Mouse (Mus musculus): Measurements from ENCODE around the gene Edem3.
"Not testable (repeated sequence)": the region's sequence is repeated elsewhere in the genome, so short reads cannot be mapped to it uniquely, and the experiment has no call there.

The Edem3 gene

DNA sequence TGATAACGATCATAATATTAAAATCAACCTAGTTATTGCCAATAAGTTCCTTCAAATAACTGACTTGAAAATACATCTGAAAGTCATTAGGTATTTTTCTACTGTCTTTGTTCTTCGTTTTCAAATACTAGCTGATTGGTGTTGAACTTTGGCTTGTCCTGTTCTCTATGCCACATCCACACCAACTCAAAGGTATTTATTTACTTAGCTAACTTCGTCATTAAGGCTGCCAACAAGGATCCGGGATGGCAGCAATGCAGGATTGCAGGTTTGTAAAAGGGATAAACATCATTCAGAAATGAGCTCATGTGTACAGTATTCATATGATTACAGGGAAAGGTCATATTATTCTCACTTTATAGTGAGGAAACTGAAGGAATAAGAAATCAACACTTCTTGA is 2.2 kb upstream of the Edem3 start:
- peak; percentile 43 to 58 for DNase-seq

DNA sequence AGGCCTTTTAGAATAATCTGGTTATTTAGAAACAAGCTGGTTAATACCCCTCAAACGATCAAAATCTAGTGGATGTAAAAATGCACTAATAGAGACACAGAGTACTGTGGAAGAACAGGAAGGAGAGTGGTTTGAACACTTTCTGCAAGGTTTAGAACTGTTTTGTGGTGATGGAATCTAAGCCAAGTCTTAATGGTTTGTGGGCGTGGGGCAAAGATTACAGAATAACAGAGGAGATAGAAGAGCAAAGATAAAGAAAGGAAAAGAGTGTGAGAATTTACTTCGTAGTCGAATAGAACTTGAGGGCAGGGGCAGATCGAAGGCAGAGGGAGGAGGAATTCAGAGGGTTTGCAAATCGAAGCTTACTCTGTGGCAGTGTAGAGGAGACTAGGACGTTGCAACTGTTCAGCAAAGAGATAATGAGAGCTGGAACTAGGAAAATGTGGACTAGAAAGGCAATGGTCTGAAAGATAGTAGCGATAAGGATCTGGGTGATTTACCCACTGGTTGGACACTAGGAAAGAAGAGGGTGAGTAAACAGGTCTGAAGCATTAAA is 1.7 kb upstream of the Edem3 start:
- DNase-seq: peak; percentile 7 to 27

DNA sequence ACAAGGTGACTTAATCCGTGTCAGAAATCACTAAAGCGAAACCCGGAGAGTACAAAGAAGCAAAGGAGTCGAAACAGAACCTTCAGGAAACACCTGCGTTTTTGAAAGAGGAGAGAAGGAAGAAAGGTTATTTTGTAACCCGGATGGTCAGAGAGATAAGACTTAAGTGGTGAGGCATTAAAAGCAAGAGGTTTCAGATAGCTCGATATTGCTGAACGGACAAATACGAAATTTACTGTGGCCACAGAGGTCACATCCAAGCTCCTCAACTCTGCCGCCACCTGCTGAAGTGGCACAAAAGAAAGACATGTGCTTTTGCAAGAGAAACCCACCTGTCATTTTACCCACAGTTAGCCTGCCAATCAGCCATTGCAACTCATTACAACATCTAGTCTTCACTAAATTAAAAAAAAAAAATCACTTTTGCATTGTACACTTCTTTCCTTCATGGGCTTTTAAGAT is 1.1 kb upstream of the Edem3 start:
- peak; percentile 29 to 48 for DNase-seq

DNA sequence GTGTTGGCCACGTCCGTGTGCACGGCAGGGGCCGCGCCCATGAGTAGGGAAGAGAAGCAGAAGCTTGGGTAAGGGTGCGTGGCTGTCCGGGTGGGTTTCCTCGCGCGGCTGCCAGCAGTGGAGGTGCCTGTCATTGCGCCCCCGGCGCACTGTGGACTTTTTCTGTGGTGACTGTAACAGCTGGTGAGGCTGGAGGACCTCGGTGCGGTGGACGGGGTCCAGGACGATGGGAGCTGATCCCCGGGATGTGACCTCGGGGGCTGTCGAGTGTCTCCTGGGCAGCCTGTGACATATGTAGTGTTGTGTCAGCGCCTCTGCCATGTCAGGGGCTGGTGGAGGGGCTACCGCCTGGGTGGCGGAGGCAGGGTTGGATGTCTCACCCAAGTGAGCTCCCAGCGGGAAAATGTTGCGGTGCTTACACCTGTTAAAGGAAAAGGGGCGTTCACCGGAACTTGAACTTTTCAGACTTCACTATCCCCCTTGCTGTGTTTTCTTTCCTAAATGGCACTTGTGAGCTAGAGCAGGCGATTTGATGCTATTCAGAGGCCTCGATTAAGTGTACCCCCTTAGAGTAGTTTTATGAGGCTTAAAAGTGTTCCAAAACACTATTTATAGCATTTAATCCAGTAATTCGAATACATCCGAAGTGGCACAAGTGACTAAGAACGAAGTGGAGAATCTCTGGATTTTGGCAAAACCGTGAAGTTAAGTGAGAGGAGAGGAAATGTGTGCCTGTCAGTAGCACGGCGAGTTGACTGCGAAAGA is 671 bp downstream of the Edem3 start:
- DNase-seq: peak in 1 of 2 experiments; percentile 9

DNA sequence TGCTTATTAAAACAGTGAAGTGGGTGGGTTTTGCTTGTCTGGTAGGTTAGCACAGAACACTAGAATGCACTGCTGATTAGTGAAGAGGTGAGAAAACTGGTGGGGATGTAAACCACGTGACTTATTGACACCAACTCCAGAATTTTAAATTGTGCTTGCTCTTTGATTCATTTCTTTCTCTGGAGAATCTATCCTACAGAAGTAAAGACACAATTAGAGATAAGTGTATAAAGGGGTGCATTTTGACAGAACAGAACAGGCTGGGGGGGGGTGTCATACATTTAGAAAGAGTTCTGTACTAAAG is 1.2 kb downstream of the Edem3 start:
- DNase-seq: no peak

DNA sequence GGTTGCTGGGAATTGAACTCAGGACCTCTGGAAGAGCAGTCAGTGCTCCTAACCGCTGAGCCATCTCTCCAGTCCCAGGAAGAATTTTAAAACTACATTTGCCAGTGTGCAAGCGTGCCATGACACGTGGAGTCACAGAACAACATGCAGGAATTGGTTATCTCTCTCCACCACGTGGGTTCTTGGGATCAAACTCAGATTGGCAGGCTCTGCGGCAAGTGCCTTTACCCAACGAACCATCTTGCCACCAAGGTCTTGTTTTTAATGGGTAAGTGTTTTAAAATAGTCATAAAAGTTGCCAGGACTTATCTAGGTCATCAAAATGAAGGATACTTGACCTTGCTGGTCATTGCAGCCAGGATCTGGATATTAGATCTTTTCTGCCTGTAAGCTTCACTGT is 3.1 kb downstream of the Edem3 start:
- DNase-seq: no peak

DNA sequence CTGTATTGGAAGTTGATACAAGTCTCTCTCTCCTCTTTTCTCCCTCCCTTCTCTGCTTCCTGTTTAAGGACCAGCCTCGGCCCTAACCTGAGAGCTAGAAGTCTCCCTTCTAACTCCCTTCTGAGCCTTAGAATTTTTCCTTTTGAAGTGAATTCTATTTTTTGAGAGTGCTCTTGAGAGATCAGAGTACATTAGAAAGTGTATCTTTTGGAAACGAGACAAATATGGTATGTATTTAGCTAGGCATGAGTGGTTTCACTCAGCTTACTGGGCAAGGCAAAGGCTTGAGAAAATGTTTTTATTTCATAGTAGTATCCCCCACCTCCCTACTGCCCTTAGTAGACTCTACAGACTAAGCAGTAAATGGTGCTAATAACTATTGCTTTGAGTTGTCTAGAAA is 3.8 kb downstream of the Edem3 start:
- no peak for DNase-seq

DNA sequence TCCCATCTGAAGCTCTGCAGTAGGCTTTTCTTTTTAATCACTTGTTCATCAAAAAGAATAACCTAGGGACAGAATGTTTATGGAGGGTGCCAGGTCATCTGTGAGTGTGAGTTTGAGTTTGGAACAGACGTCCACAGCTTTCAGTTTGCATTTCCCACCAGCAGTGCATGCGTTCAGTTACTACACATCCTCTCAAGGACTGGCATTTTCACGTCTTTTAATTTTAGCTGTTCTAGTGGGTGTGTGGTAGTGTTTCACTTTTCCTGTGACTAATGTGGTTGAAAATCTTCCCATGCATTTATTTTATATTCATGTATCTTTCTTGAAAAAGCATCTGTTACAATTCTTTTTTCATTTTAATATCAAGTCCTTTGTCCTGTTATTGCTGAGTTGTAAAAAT is 9.1 kb downstream of the Edem3 start:
- DNase-seq: no peak

DNA sequence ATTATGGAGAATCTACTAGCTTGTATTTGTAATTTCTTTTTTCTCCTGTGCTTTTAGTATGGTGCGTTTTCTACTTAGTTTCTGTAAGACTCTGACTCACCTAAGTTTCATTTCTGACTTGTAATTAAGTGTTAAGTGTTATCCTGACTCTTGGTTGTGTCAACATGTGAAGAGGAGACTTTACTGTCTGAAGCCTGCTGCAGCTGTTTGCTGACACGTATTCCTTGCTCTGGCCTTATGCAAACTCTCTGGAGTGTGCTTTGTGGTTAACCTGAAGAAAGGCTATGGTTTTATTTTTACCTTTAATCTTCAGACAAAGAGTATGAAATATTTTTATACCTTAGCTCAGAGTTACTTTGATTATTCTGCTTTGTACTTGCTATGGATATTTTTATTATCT is 11.0 kb downstream of the Edem3 start:
- DNase-seq: no peak

DNA sequence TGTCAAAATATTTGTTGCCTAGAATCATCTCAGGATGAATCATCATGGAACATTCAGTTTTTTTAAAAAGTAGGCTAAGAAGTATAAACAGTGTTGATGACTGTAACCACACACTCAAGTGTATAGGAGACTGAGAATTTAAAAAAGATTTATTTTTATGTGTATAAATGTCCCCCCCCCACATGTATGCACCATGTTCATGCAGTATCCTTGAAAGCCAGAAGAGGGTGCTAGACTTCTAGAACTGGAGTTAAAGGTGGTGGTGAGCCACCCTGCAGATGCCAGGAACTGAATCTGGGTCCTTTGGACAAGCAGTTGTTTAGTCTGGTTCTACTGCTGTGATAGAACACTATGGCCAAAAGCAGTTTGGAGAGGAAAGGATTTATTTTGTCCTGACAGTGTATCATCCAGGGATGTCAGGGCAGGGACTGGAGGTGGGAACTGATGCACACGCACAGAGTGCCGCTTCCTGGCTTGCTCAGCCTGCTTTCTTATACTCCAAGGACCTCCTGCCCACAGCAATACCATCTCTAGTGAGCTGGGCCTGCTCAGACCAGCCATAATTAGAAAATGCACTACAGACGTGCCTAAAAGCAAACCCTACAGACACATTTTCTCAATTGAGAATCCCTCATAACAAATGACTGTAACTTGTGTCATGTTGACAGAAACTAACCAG is 11.9 kb downstream of the Edem3 start:
- DNase-seq: no peak

DNA sequence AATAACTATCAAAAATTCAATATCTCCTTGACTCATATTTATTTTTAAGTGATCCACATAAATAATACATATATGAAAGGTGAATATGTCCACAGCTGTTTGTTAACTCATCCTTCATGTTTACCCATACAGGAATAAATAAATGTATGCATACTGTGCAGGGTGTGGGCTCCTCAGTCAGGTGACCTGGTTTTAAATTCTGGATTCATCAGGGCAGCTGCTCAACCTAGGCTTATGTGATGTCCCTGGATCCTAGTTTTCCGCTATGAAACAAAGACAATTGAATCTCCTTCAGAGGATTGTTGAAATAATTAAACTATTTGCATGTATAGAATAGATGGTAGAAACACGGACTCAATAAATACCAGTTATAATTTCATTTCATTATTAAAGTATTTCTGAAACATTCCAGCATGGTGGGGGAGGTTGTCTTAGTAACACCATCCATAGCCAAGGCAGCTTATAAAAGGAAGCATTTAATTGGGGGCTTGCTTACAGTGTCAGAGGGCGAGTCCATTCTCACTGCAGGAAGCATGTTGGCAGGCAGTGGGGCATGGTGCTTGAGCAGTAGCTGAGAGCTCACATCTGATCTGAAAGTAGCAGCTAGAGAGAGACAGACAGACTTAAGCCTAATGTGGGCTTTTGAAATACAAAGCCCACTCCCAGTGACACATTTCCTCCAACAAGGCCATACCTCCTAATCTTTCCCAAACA is 14.2 kb downstream of the Edem3 start:
- DNase-seq: no peak

DNA sequence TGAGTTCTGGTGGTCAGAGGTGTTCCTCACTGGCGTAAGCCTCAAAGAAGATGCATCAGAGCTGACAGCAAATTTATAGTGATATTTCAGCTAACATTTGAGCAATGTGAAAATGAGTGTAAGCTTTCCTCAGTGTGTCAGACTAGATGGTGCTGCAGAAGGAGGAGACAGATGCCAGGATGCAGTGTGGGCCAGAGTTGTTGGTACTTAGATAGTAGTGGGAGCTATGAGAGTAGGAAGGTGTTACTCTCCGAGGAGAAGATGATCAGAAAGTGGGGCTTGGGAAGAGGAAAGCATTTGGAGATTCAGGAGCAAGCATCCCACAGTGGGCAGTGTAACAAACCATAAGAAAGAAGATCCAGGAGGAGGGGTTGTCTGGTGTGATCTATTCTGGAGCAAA is 22.4 kb downstream of the Edem3 start:
- no peak for DNase-seq

DNA sequence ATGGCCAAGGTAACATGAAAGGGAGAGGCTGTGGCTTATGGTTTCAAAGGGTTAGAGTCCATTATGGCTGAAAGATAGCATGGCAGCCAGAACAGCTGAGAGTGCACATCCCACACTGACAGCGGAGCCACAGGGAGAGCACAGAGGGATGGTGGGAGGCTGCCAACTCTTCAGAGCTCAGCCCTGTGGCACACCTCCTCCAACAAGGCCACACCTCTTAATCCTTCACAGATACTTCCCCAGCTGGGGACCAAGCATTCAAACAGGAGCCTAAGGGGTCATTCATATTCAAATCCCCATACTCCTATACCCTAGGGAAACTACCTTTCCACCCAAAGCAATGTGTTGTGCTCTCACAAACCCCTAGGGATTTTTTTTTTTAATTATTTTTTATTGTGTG is 23.4 kb downstream of the Edem3 start:
- peak in 1 of 2 experiments; percentile 30 for DNase-seq

DNA sequence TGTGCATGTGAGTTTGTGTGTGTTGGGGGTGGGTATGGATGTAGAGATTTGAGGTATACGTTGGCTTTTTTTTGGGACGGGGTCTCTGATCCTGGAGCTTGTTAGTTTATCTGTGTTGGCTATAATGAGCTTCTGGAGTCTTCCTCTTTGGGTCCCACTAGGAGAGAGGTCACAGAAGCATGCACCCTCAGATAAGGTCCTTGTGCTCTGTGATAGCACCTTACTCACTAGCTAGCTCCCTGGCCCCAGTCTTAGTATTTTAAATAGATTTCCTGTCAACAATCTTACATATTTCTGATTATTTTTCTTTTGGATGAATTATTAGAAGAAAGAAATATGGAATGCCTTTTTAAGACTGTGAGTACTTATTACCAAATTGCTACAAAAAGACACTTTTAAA is 24.1 kb downstream of the Edem3 start:
- no peak for DNase-seq

DNA sequence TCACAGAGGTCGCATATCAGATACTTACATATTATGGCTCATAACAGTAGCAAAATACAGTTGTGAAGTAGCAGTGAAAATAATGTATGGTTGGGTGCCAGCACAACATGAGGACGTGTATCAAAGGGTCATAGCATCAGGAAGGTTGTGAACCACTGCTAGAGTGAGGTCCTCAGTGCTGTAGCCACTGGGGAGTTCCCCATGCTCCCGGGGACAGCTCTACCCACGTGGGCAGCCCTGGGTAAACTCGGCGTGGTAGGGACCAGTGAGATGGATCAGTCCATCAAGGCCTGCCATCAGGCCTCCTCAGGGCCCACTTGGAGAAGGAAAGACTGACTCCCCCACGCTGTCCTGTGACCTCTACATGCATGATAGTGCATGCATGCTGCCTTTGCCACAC is 26.3 kb downstream of the Edem3 start:
- no peak for DNase-seq

DNA sequence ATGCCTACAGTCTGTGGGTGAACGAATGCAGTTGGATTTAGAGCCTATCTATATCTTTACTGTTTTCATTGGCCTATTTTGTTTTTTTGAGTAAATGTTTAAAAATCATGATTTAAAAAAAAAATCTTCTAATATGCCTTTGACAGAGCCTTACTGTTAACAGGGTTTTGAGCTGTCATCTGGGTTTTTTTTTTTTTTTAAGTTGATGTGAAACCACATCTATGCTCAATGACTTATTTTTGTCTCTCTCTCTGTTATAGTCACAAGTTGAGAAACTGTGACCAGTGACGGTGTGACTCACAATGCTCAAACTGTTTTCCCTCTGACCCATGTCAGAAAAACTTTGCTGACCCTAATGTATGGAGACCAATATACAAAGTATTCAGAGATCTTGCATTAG is 28.2 kb downstream of the Edem3 start:
- no peak for DNase-seq

DNA sequence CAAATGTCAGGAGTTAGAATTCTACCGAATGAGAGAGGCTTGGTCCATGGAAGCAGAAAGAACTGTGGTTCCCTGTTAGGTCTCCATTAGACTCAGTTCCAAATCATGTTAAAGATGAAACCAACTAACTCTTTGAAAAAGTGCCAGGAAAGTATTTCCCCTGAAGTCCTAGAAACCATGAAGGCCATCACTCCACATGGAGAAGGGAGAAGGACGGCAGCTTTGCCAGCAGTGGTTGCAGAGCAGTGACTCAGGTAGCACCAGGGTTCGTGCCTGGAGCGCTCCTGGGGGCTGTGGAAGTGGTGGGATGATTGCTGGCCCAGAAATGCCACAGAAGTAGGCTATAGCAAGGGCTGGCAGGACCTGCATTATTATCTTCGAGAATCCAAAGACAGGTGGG is 31.2 kb downstream of the Edem3 start:
- no peak for DNase-seq

DNA sequence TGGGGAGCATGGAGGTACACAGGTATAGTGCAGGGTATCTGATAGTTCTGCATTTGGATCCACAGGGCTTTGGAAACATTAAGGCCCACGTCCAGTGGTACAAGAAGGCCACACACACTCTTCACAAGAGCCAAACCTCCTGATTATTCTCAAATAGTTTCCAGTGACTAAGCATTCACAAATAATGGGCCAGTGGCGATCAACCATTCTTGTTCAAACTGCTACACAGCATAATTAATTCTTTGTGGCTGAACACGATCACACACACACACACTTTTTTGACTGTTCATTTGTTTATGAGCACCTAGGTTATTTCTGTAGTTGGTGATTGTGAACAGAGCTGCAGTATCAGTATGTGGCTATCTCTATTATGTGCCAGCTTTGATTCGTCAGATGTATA is 34.0 kb downstream of the Edem3 start:
- no peak for DNase-seq

DNA sequence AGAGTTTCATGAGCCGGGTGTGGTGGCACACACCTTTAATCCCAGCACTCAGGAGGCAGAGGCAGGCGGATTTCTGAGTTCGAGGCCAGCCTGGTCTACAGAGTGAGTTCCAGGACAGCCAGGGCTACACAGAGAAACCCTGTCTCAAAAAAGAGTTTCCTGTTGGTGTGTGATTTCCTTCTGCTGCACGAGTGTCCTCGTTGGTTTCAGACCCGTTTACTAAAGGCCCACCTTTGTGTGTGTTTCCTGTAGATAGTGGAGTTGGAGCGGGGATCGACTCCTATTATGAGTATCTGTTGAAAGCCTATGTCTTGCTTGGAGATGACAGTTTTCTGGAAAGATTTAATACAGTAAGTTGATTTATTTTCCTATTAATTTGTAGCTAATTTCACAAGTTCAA is 36.9 kb downstream of the Edem3 start:
- DNase-seq: not testable (repeated sequence)

DNA sequence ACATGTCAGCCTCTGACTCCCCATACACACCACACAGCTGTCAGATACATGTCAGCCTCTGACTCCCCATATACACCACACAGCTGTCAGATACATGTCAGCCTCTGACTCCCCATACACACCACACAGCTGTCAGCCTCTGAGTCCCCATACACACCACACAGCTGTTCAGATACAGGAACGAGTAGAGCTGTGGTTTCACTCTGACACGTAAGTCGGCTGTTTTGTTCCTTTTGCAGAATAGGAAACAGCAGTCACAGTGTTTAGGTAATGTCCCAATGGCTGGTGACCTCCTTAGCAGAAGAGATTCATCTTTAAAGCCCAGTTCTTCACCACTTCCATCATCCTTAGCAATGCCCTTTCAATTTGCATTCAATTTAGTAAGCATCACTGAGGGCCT is 47.6 kb downstream of the Edem3 start:
- DNase-seq: not testable (repeated sequence)

DNA sequence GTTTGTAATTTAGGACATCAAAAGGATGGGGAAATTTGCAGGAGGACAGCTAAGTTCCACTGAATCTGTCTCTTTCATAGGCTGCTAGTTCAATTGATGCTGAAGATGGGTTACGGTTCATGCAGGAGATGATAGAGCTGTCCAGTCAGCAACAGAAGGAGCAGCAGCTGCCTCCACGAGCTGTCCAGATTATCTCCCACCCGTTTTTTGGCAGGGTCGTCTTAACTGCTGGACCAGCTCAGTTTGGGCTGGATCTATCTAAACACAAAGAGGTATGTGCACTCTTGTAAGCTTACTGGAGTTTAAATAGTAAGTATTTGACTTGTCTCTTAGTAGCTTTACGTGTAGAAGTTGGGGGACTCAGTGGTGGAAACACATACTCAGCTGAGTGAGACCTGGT is 52.1 kb downstream of the Edem3 start:
- no peak for DNase-seq

DNA sequence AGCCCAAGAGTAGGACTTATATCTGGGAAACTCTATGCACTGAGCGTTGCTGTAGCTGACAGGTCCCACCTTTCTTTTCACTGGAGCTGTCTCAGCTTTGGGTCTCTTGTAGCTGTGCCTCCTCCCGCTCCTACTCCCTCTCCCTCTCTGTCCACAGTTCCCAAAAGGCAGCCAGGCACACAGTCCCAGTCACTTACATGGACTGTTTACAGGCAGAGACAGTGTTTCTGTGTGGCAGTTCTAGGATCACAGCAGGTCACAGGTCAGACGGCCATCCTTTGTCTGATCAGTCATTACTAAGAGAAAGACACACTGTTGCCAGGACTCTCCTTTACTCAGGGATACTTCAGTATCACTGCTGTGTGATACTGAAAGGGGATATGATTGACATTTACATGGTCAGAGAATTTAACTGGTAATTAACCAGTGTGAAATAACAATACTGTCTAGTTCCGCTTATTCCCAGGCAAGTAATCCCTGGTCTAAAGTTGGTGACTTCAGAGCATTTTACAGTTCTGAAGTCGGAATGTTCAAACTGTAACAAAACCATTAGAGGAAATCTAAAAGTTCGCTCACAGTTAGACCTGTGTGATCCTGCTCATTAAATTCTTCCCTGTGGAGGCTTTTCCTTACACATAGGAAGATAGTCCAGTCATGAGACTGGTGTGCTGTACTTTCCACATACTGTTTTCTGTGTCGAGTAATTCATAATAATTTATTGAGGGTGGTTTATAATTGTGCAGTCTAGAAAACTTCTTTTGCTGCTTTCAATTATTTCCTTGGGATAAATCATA is 55.7 kb downstream of the Edem3 start:
- no peak for DNase-seq

DNA sequence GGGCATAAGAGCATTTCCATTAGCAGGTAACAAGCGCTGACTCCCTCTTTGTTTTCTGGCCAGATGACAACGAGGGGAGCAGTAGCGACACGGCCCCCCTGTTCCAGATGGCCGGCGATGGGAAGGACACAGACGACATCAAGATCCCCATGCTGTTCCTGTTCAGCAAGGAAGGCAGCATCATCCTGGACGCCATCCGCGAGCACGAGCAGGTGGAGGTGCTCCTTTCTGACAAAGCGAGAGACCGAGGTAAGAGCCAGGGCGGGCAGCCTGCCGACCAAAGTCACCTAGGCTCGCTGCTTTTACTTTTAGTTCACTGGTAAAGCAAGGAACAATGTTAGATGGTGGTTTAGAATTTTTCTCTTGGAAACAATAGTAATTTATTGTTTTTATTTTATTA is 56.3 kb downstream of the Edem3 start:
- no peak for DNase-seq

Data from kidney, postnatal 36 days (tissue).